Mouse (Mus musculus) midbrain, embryonic 11.5 days (tissue): Measurements from ENCODE around the gene Pla2g3. TPM values are rescaled to one million over a fixed set of nuclear protein-coding genes. Genes with fewer than 3 reads are reported as not detected.
A peak's percentile ranks its signal among the peaks of the same experiment; 100 is the strongest.

Experiments
- ATAC-seq: fragments of 200-750 bp; cut with Nextera tagmentation; 2 replicates; pipeline ENCODE4 v1.8.0; 2017; ENCODE audit warnings: moderate TSS enrichment, moderate library complexity; ENCODE audit not compliant: low FRiP score
- DNase-seq: peaks from one replicate; pipeline ENCODE4 v3.0.0; 2015; ENCODE audit warnings: low spot score; ENCODE audit errors: missing footprints
- H3K27ac ChIP-seq: fragments of 300-500 bp; sonication (generic); 2 replicates; pipeline ENCODE4 v1.5.1; 2014; ENCODE audit warnings: low read depth, low read length
- H3K27me3 ChIP-seq: fragments of 300-500 bp; sonication (generic); 2 replicates; pipeline ENCODE4 v1.6.1; 2014; ENCODE audit warnings: mild to moderate bottlenecking, low read length, moderate library complexity, mixed read lengths; ENCODE audit not compliant: control insufficient read depth, insufficient read depth
- H3K36me3 ChIP-seq: fragments of 300-500 bp; sonication (generic); 2 replicates; pipeline ENCODE4 v1.6.1; 2014; ENCODE audit warnings: mild to moderate bottlenecking, low read length, moderate library complexity, mixed read lengths; ENCODE audit not compliant: control insufficient read depth, insufficient read depth
- H3K4me1 ChIP-seq: fragments of 300-500 bp; sonication (generic); 2 replicates; pipeline ENCODE4 v1.6.1; 2014; ENCODE audit warnings: low read length; ENCODE audit not compliant: control insufficient read depth, insufficient read depth
- H3K4me2 ChIP-seq: fragments of 300-500 bp; sonication (generic); 2 replicates; pipeline ENCODE4 v1.6.1; 2014; ENCODE audit warnings: mild to moderate bottlenecking, moderate library complexity
- H3K4me3 ChIP-seq: fragments of 300-500 bp; sonication (generic); 2 replicates; pipeline ENCODE4 v1.5.1; 2014; ENCODE audit warnings: low read depth, low read length
- H3K9ac ChIP-seq: fragments of 300-500 bp; sonication (generic); 2 replicates; pipeline ENCODE4 v1.6.1; 2014; ENCODE audit warnings: low read length
- H3K9me3 ChIP-seq: fragments of 300-500 bp; sonication (generic); 2 replicates; pipeline ENCODE4 v1.6.1; 2016; ENCODE audit warnings: low read length; ENCODE audit not compliant: control insufficient read depth
- whole genome bisulfite sequencing: fragments of 180-500 bp; shearing (Covaris S2); extraction: QIAGEN DNeasy Blood & Tissue Kit; methylation state at CpG from one replicate; pipeline ENCODE4 v1.1.7; 2014; 5-methylcytosine and 5-hydroxymethylcytosine counted together
- polyA plus RNA-seq: library from polyadenylated mRNA; unstranded; fragments of >200 nt; fragmentation: Nextera tagmentation; extraction: Ambion mirVana; gene quantifications from 2 replicates; pipeline ENCODE4 v1.2.1, GENCODE M21; 2014

Gene Pla2g3
- polyA plus RNA-seq, 1 experiment from 2014 or later, result 0.38 TPM

DNA sequence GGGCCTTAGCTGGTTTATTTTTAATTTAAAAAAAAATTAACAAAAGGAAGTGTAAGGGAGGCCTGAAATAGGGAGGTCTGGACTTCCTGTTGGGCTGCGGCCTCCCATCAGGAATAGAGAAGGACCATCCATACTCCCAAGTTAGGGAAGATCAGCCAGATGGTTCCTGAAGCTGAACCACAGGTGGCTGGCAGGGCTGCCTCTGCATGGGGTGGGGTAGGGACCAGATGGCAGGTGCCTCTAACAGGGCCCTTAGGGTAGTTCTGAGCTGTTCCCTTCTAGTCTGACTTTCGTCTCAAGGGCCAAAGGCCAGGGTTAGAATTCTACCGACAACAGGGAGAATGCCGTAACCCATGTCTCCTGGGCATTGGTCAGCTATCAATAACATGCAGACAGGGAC, 27.6 kb downstream of the Pla2g3 start:
- no peak overlapping the region for H3K9ac ChIP-seq
- H3K4me1 ChIP-seq, result peaks cover 14% of the 10 kb centered on the region
- peaks cover 24% of the 10 kb centered on the region for H3K27me3 ChIP-seq
- H3K4me2 ChIP-seq, result no peak overlapping the region
- no peaks in the 10 kb centered on the region for H3K36me3 ChIP-seq
- DNase-seq, result no peak
- no peaks in the 10 kb centered on the region for H3K9me3 ChIP-seq
- no peak for ATAC-seq
- H3K27ac ChIP-seq, result no peak overlapping the region
- WGBS, result 85% methylated on average over 4 of the region's 4 CpGs
- H3K4me3 ChIP-seq, result no peak overlapping the region

DNA sequence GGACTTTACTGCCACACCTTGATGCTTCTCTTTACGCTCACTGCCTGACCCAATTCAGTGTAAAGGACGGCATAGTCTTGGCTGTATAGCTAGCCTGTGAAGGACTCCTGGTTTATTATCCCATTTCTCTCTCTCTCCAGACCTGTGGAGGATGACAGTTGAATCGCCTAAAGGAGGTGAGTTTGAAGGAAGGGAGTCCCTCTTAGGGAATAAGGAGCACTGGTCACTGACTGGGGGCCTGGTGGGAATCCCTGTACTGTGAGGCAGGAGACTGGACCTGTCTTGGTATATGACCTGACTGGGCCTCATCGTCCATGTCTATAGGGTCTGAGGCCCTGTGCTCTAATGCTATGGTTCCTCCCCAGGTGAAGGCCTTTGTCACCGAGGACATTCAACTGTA, 28.0 kb downstream of the Pla2g3 start:
- Histone ChIP-seq H3K36me3 (no peaks in the 10 kb centered on the region), H3K9me3 (no peaks in the 10 kb centered on the region), H3K9ac (no peak overlapping the region), H3K4me3 (no peak overlapping the region), H3K27me3 (peaks cover 24% of the 10 kb centered on the region), H3K4me1 (peaks cover 14% of the 10 kb centered on the region), H3K27ac (no peak overlapping the region), H3K4me2 (no peak overlapping the region)
- DNase-seq (no peak), ATAC-seq (no peak)
- 81% methylated on average over 5 of the region's 5 CpGs for WGBS

DNA sequence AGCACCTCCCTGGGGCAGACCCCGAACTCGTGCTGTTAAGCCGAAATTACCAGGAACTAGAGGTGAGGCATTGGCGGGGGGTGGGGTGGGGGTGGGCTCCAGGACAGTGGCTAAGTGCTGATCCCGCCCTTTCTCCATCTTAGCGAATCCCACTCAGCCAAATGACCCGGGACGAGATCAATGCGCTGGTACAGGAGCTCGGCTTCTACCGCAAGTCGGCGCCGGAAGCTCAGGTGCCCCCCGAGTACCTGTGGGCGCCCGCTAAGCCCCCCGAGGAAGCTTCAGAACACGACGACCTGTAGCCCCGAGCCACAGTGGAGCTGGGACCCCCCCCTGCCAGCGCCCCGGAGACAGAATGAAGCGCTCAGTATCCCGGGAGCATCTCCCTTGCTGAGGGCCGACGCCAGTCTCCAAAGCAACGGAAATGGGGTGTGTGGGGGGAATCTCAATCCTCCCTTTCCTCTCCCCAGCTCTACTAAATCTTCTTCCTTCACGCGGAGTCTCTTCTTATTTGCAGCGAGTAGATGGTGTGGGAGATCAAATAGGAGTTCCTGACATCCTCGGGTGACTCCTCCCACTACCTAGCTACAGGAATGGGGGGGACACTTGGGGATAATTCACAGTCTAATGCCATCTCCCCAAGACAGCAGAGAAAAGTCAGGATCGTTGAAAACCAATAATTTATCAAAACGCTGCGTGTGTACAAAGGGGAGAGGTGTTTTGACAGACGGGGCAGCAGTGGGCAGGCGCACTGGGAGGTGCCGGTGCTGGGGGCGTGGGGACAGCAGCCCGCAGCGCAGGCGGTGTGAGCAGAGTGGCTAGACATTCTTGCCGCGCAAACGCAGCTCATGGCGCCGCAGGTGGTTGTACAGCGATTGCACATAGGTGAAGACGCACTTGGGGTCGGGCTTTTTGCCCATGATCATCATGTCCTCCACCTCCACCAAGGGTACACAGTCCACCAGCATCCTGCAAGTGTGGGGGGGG, 29.1 kb downstream of the Pla2g3 start:
- no peaks in the 10 kb centered on the region for H3K9me3 ChIP-seq
- peaks cover 14% of the 10 kb centered on the region for H3K4me1 ChIP-seq
- peaks cover 24% of the 10 kb centered on the region for H3K27me3 ChIP-seq
- peak overlapping the region; percentile 68 for H3K4me2 ChIP-seq
- WGBS, result 2% methylated on average over 50 of the region's 50 CpGs
- no peaks in the 10 kb centered on the region; the same call in 1 of the 2 replicates for H3K36me3 ChIP-seq
- H3K4me3 ChIP-seq, result peak overlapping the region; percentile 34
- H3K9ac ChIP-seq, result peak overlapping the region; percentile 53
- peak; percentile 45; the same call in 1 of the 2 replicates for ATAC-seq
- no peak overlapping the region for H3K27ac ChIP-seq
- DNase-seq, result peak; percentile 91

DNA sequence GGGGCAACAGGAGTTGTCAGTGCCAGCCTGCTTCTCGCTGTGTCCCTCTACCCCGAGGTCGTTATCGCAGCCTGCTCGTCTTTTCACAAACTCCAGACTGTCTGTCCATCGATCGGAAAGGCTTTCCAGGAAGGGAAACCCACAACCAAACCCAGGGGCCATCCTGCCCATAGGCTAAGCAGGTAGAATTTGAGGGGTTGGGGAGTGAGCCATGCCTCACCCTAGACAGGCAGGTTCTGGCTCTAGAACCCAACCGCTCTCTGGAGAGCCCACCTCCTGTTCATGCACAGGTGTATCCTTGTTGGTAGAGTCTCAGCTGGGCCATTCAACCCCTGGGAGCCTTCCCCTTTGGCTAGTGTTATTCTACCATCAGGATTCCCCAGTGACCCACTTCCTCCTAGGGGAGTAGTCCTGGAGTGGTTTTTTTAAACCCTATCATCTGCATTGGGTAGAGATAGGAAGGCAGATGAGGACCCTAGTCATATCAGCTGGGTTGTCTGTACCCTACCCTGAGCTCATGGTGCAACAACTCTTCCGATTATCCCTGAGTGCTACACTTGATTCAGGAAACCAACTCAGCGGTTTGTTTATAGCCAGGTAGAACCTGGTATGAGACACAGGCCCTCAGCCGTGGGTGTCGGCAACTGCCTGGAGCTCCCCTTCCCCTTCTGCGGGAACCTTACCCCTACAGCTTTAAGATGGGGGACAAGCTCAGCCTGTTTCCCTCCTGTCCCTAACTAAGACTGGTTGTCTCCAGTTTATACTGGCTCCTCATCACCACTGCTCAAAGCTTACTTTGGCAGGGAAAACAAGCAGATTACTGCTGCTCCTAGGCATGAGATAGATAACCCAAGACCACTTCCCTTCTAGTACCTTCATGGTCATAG, 30.0 kb downstream of the Pla2g3 start:
- Histone ChIP-seq H3K9me3 (no peaks in the 10 kb centered on the region), H3K27me3 (peaks cover 24% of the 10 kb centered on the region), H3K4me3 (peak overlapping the region; percentile 34; the same call in 1 of the 2 replicates), H3K36me3 (peaks cover 3% of the 10 kb centered on the region), H3K9ac (peak overlapping the region; percentile 20), H3K27ac (no peak overlapping the region), H3K4me2 (peak overlapping the region; percentile 68), H3K4me1 (peaks cover 14% of the 10 kb centered on the region)
- WGBS, result 62% methylated on average over 13 of the region's 13 CpGs
- DNase-seq, result peak; percentile 85
- no peak for ATAC-seq

DNA sequence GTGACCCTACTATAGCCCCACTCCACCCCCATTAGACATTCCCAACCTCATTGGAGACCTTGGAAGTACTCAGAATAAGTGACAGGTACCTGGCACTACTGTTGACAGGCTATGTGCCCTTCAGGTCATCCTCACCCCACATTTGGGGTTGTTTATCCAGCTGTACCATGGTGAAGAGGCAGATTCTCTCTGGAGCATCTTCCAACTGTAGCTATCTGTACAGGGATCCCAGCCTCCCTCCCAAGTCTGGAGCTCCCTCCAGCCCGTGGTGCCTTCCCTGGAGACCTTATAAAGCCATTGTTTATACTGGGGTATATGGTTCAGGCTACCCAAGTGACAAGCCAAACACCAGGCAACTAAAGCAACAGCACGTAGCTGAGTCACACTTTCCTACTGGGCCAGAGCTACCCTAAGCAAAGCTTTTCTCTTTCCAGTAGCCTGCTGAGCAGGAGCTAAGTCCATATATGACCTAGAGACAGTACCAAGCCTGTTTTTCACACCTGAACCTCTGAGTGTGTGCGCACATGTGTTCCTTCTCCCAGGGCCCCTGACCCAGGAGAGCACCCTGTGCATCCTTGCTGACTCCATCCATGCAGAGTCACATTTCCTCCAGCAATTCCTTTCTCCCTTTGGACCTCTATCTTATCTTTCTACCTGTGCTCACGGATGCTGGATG, 31.1 kb downstream of the Pla2g3 start:
- DNase-seq, result no peak
- no peaks in the 10 kb centered on the region for H3K9me3 ChIP-seq
- H3K36me3 ChIP-seq, result peaks cover 3% of the 10 kb centered on the region
- 79% methylated on average over 4 of the region's 4 CpGs for WGBS
- no peak overlapping the region for H3K4me2 ChIP-seq
- H3K27ac ChIP-seq, result no peak overlapping the region
- no peak overlapping the region for H3K9ac ChIP-seq
- no peak for ATAC-seq
- no peak overlapping the region for H3K4me3 ChIP-seq
- peaks cover 12% of the 10 kb centered on the region for H3K4me1 ChIP-seq
- H3K27me3 ChIP-seq, result peaks cover 24% of the 10 kb centered on the region

DNA sequence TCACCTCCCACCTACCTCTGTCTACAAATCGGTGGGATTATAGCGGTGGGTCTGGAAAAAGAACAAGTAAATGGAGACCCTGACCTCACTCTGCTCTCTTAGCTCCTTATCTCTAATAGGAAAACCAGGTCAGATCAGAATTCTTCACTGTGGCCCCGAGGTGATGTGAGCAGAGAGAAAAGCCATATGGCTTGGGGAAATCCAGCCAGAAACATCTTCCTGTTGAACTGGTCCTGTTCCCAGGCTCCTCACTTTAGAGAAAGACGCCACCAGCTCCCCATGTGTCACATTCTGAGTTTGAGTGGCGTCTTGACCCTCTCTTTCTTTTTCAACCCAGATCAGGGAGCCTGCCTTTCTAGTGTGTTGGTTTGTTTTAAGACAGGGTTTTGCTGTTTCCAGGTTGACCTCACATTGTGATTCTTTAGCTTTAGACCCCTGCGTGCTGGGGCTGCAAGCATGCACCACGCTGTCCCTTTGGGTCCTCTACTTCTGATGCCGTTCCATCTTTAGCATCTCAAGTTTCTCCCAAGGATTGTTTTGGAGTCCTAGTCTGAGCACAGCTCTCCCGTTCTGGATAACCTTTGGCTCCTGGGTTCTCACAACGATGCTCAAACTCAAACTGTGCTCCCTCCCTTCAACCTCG, 31.8 kb downstream of the Pla2g3 start:
- Histone ChIP-seq H3K27ac (no peak overlapping the region), H3K27me3 (peaks cover 24% of the 10 kb centered on the region), H3K4me3 (no peak overlapping the region), H3K9ac (no peak overlapping the region), H3K4me1 (peaks cover 11% of the 10 kb centered on the region), H3K36me3 (peaks cover 3% of the 10 kb centered on the region), H3K9me3 (no peaks in the 10 kb centered on the region), H3K4me2 (no peak overlapping the region)
- DNase-seq, result no peak
- no peak for ATAC-seq
- 82% methylated on average over 11 of the region's 11 CpGs for WGBS

DNA sequence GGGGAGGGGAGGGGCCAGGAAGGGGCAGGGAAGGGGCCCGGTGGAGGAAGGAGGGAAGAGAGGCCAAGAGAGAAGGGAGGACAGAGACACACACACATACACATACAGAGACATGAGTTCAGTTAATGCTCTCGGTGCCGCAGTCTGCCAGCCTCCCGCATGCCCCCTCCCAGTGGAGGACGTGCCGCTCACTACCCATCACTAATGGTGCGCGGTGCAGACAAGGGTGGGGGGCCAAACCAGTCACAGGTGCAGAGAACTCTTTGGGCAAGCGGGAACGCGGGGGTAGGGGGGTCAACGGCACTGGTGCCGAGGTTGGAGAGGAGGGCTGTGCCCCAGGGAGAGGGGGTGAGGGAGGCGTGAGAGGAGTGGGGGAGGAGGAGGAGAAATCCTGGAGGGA, 32.8 kb downstream of the Pla2g3 start:
- Histone ChIP-seq H3K9ac (no peak overlapping the region), H3K4me1 (peaks cover 11% of the 10 kb centered on the region), H3K27me3 (peaks cover 15% of the 10 kb centered on the region), H3K27ac (no peak overlapping the region), H3K9me3 (no peaks in the 10 kb centered on the region), H3K36me3 (peaks cover 3% of the 10 kb centered on the region), H3K4me3 (no peak overlapping the region), H3K4me2 (no peak overlapping the region)
- ATAC-seq (no peak), DNase-seq (no peak)
- 85% methylated on average over 13 of the region's 14 CpGs for WGBS
